Mouse (Mus musculus) heart, embryonic 15.5 days (tissue): ENCODE results near the gene Mrpl14. TPM values are rescaled to one million over a fixed set of nuclear protein-coding genes. Genes with fewer than 3 reads are reported as not detected.

Experiments
- ATAC-seq: fragments of 200-750 bp; cut with Nextera tagmentation; replicated peaks from 2 replicates; pipeline ENCODE4 v1.8.0; 2017; ENCODE audit warnings: low read depth, moderate TSS enrichment; ENCODE audit not compliant: insufficient number of reproducible peaks, insufficient read depth, low FRiP score
- H3K27ac ChIP-seq: fragments of 300-500 bp; sonication (generic); 2 replicates; pipeline ENCODE4 v1.5.1; 2015; ENCODE audit warnings: mild to moderate bottlenecking, inconsistent platforms
- H3K27me3 ChIP-seq: fragments of 300-500 bp; sonication (generic); 2 replicates; pipeline ENCODE4 v1.6.1; 2015; ENCODE audit warnings: inconsistent platforms
- H3K36me3 ChIP-seq: fragments of 300-500 bp; sonication (generic); 2 replicates; pipeline ENCODE4 v1.6.1; 2015; ENCODE audit warnings: mild to moderate bottlenecking, inconsistent platforms
- H3K4me1 ChIP-seq: fragments of 300-500 bp; sonication (generic); replicated peaks from 2 replicates; pipeline ENCODE4 v1.6.1; 2015; ENCODE audit warnings: inconsistent platforms
- H3K4me2 ChIP-seq: fragments of 300-500 bp; sonication (generic); 2 replicates; pipeline ENCODE4 v1.6.1; 2015; ENCODE audit warnings: inconsistent platforms, mild to moderate bottlenecking, moderate library complexity
- H3K4me3 ChIP-seq: fragments of 300-500 bp; sonication (generic); 2 replicates; pipeline ENCODE4 v1.5.1; 2015; ENCODE audit warnings: mild to moderate bottlenecking, inconsistent platforms
- H3K9ac ChIP-seq: fragments of 300-500 bp; sonication (generic); 2 replicates; pipeline ENCODE4 v1.6.1; 2015; ENCODE audit warnings: mild to moderate bottlenecking, inconsistent platforms
- H3K9me3 ChIP-seq: fragments of 300-500 bp; sonication (generic); replicated peaks from 2 replicates; pipeline ENCODE4 v1.6.1; 2016; ENCODE audit warnings: inconsistent platforms
- WGBS: fragments of 180-500 bp; shearing (Covaris S2); methylation state at CpG from one replicate; pipeline ENCODE4 v1.1.7; 2015; ENCODE audit warnings: mixed read lengths; 5-methylcytosine and 5-hydroxymethylcytosine counted together
- polyA plus RNA-seq: library from polyadenylated mRNA; unstranded; fragments of >200 nt; fragmentation: Nextera tagmentation; extraction: Ambion mirVana; gene quantifications from 2 replicates; pipeline ENCODE4 v1.2.1, GENCODE M21; 2015

Gene Mrpl14
- polyA plus RNA-seq, 1 experiment from 2014 or later, result 124 TPM

DNA sequence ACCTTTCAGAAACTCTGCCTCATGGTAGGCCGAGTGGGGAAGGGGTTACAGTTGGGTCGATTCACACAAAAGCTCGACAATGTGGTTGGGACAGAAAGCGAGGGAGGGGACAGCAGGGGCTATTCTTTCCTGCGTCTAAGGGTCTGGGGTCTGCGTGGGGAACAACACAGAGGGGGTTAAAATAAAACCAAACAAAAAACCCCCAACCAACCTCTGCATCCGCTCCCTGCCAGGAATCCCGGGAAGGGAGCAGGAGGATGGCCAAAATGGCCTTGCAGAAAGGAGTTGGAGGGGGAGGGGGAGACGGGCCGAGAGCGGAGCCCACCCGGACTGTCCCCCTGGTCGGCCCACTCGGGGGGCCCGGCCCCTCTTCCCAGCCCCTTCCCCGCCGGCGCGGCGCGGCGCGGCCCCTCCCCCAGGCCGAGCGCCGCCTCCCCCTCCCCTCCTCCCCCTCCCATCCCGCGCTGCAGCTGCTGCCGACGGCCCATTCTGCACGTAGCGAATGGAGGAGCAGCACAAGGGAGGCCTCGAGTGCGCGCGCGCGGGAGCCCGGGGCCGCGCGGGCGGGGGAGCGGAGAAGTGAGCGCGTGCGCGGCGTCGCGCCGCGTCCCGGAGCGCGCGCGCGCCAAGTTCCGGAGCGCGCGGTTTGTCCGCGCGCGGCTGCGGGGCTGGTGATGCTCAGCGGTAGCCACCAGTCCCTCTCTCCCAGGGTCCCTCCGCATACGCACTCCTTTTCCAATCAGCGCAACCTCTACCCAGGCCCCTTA, 50.4 kb downstream of the Mrpl14 start:
- peak; percentile 64 for ATAC-seq
- peak overlapping the region; percentile 93 for H3K27ac ChIP-seq
- under 1% methylated on average over 47 of the region's 72 CpGs for whole genome bisulfite sequencing
- peaks cover 3% of the 10 kb centered on the region for H3K27me3 ChIP-seq
- H3K4me2 ChIP-seq, result peak overlapping the region; percentile 89
- peak overlapping the region; percentile 78 for H3K9ac ChIP-seq
- peak overlapping the region; percentile 62 for H3K4me3 ChIP-seq
- H3K36me3 ChIP-seq, result no peaks in the 10 kb centered on the region
- H3K9me3 ChIP-seq, result no peaks in the 10 kb centered on the region
- peaks cover 47% of the 10 kb centered on the region for H3K4me1 ChIP-seq

DNA sequence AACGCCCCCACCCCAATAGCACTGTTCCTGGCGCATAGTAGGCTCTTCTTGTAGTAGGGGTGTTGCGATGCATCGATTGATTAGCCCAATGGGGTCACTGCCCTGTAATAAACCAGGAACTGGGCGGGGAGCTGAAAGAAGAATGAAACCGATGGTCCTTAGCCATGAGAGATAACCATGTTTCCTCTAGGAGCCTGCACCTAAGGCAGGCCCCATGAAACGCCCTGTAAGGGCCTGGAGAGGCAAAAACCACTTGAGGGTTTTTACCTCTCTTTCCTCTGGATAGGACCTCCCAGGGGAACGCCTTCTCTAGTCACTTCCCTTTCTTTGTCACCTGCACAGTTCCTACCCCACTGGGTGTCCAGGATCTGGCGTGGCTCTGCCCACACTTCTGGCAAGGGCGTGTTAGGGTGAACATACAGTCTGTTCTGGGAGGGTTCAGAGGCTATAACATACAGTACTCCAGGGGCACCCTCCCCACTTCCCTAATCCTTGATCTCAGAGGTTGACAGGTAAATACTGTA, 51.0 kb downstream of the Mrpl14 start:
- Histone ChIP-seq H3K4me1 (peaks cover 46% of the 10 kb centered on the region), H3K9me3 (no peaks in the 10 kb centered on the region), H3K4me2 (peak overlapping the region; percentile 89), H3K27me3 (peaks cover 3% of the 10 kb centered on the region), H3K27ac (peak overlapping the region; percentile 93), H3K9ac (peak overlapping the region; percentile 78), H3K4me3 (peak overlapping the region; percentile 62), H3K36me3 (no peaks in the 10 kb centered on the region)
- WGBS, result 20% methylated on average over 10 of the region's 10 CpGs
- peak; percentile 11 for ATAC-seq

DNA sequence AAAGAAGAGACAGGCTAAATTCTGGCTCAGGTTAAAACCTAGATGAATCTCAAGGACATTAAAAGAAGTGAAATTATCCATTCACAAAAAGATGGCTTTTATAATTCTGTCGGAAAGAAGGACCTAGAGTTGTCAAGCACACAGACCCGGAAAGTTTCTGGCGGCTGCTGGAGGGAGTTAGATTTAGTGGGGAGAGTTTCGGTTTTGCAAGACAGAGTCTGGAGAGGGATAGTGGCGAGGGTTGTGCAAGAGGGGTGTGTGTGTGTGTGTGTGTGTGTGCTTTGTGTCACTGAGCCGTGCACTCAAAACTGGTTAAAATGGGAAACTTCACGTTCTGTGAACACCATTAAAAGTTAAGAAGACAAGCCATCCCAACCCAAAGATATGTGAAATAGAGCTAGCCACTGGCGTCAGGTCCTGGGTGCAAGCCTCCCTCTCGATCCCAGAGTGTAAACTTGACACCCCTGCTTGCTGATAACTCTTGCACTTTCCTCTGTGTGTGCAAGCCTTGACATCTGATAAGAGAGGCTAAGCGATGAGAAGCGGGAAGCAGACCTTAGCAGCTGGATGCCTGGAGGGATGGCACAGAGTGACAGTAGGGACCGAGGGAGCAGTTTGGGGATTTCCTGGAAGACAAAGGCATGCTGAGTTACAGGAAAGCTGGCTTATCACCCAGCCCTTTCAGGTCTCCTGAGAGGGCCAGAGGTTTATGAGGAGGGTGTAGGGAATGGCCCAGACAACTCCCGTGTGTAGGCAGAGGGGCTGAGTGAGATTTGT, 56.4 kb downstream of the Mrpl14 start:
- H3K4me3 ChIP-seq, result no peak overlapping the region
- H3K4me1 ChIP-seq, result peaks cover 21% of the 10 kb centered on the region
- H3K4me2 ChIP-seq, result no peak overlapping the region
- 0 out of 2 replicates have a peak overlapping the region, but pooled peaks have one; percentile 5 for H3K27ac ChIP-seq
- H3K9me3 ChIP-seq, result no peaks in the 10 kb centered on the region
- H3K9ac ChIP-seq, result no peak overlapping the region
- ATAC-seq, result no peak
- H3K27me3 ChIP-seq, result no peaks in the 10 kb centered on the region
- H3K36me3 ChIP-seq, result no peaks in the 10 kb centered on the region
- 37% methylated on average over 13 of the region's 13 CpGs for WGBS

DNA sequence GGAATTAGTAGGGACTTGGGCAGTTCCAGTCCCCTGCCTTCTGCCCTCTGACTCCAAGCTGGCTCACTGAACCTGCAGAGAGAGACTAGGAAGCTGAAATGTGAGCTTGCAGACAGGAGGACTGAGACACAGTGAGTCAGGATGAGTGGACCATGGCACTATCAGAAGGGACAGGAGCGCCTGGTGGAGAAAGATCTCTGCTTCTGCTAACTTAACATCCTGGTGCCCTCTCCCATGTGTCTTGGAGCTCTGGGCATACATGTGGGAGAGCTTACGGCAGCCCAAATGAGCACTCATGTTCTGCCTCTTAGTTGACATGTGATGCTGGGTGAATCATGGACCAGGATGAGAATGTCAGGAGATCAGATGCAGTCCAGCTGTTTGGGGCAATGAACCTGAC, 59.5 kb downstream of the Mrpl14 start:
- Histone ChIP-seq H3K4me2 (no peak overlapping the region), H3K27ac (no peak overlapping the region), H3K36me3 (no peaks in the 10 kb centered on the region), H3K4me1 (peaks cover 39% of the 10 kb centered on the region), H3K4me3 (no peak overlapping the region), H3K9me3 (no peaks in the 10 kb centered on the region), H3K9ac (no peak overlapping the region), H3K27me3 (no peaks in the 10 kb centered on the region)
- ATAC-seq, result no peak
- 83% methylated on average over 2 of the region's 2 CpGs for WGBS

DNA sequence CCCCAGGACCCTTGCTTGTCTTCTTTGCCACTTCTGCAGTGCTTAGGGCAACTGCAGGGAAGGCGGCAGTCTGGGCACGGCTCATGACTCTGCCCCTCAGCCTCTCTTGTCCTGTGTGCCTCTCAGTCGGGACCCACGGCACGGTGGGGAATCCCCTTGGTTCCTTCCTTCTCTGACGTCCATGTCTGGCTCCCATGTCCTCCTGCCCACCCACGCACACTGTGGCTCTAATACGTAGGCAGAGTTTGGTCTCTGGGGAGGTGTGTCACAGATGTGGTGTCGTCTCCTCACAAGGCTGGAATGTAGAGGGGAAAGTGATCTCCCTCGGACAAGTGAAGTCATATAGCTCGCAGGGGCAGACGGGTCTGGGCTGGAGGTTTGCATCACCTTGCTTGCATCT, 60.6 kb downstream of the Mrpl14 start:
- WGBS, result 43% methylated on average over 12 of the region's 12 CpGs
- Histone ChIP-seq H3K9ac (no peak overlapping the region), H3K4me3 (no peak overlapping the region), H3K27me3 (no peaks in the 10 kb centered on the region), H3K4me1 (peaks cover 39% of the 10 kb centered on the region), H3K4me2 (no peak overlapping the region), H3K9me3 (no peaks in the 10 kb centered on the region), H3K27ac (no peak overlapping the region), H3K36me3 (no peaks in the 10 kb centered on the region)
- ATAC-seq, result no peak

- H3K4me2 ChIP-seq, result no peak overlapping the region
- H3K9ac ChIP-seq, result no peak overlapping the region
- peaks cover 39% of the 10 kb centered on the region for H3K4me1 ChIP-seq
- H3K27ac ChIP-seq, result no peak overlapping the region
- H3K4me3 ChIP-seq, result no peak overlapping the region
- no peak for ATAC-seq
- H3K9me3 ChIP-seq, result no peaks in the 10 kb centered on the region
- 73% methylated on average over 4 of the region's 4 CpGs for WGBS
- H3K27me3 ChIP-seq, result no peaks in the 10 kb centered on the region
- H3K36me3 ChIP-seq, result no peaks in the 10 kb centered on the region
Measured at GRCm38 (mm10) chr17:45747293-45747692, 61.2 kb downstream of the Mrpl14 start.

Other genes starting within 250 kb of the Mrpl14 start
- gene Spats1, start 210.9 kb upstream of the Mrpl14 start, polyA plus RNA-seq, result 1.3 and 1.6 TPM in 2 replicates
- 19.2 and 22.5 TPM in 2 replicates for gene Aars2, start 179.5 kb upstream of the Mrpl14 start, polyA plus RNA-seq
- gene Tcte1, start 162.9 kb upstream of the Mrpl14 start, polyA plus RNA-seq, result 0.16 and 0.29 TPM in 2 replicates
- gene Tmem151b, start 136.6 kb upstream of the Mrpl14 start, polyA plus RNA-seq, result 0.96 and 1.5 TPM in 2 replicates
- gene Nfkbie, start 130.6 kb upstream of the Mrpl14 start, polyA plus RNA-seq, result 3.0 and 6.8 TPM in 2 replicates
- gene Slc35b2, start 122.4 kb upstream of the Mrpl14 start, polyA plus RNA-seq, result 75.8 and 98.4 TPM in 2 replicates
- 1,147 and 1,218 TPM in 2 replicates for gene Hsp90ab1, start 113.1 kb upstream of the Mrpl14 start, polyA plus RNA-seq
- 90.9 and 120 TPM in 2 replicates for gene Slc29a1, start 86.7 kb upstream of the Mrpl14 start, polyA plus RNA-seq
- gene Mymx, start 84.2 kb upstream of the Mrpl14 start, polyA plus RNA-seq, result 0.16 and 0.24 TPM in 2 replicates
- 0.26 and 0.39 TPM in 2 replicates for gene Capn11, start 27.0 kb upstream of the Mrpl14 start, polyA plus RNA-seq
- 35.1 and 42.4 TPM in 2 replicates for gene Tmem63b, start 583 bp downstream of the Mrpl14 start, polyA plus RNA-seq
- gene 1600014C23Rik, start 47.5 kb downstream of the Mrpl14 start, polyA plus RNA-seq, result 0.60 and 0.98 TPM in 2 replicates